Mouse (Mus musculus) lung, embryonic 16.5 days (tissue): Measurements from ENCODE around the gene Atp6v0a1. TPM values are rescaled to one million over a fixed set of nuclear protein-coding genes. Genes with fewer than 3 reads are reported as not detected.
A peak's percentile ranks its signal among the peaks of the same experiment; 100 is the strongest.

Experiments used
- ATAC-seq: fragments of 200-750 bp; cut with Nextera tagmentation; 2 replicates; pipeline ENCODE4 v1.8.0; 2017; ENCODE audit warnings: low read depth, mild to moderate bottlenecking, moderate library complexity
- H3K27ac ChIP-seq: fragments of 300-500 bp; sonication (generic); 2 replicates; pipeline ENCODE4 v1.5.1; 2014; ENCODE audit warnings: mild to moderate bottlenecking, control low read depth, low read length
- H3K27me3 ChIP-seq: fragments of 300-500 bp; sonication (generic); 2 replicates; pipeline ENCODE4 v1.6.1; 2014; ENCODE audit warnings: low read depth, low read length, mixed read lengths; ENCODE audit not compliant: control insufficient read depth, insufficient read depth
- H3K36me3 ChIP-seq: fragments of 300-500 bp; sonication (generic); 2 replicates; pipeline ENCODE4 v1.6.1; 2014; ENCODE audit warnings: low read length; ENCODE audit not compliant: control insufficient read depth, insufficient read depth
- H3K4me1 ChIP-seq: fragments of 300-500 bp; sonication (generic); replicated peaks from 2 replicates; pipeline ENCODE4 v1.6.1; 2014; ENCODE audit warnings: low read length, mixed read lengths; ENCODE audit not compliant: control insufficient read depth, insufficient read depth
- H3K4me2 ChIP-seq: fragments of 300-500 bp; sonication (generic); 2 replicates; pipeline ENCODE4 v1.6.1; 2014; ENCODE audit warnings: low read depth, low read length, control low read depth
- H3K4me3 ChIP-seq: fragments of 300-500 bp; sonication (generic); 2 replicates; pipeline ENCODE4 v1.5.1; 2014; ENCODE audit warnings: mild to moderate bottlenecking, low read length, control low read depth
- H3K9ac ChIP-seq: fragments of 300-500 bp; sonication (generic); 2 replicates; pipeline ENCODE4 v1.6.1; 2014; ENCODE audit warnings: low read length, control low read depth
- H3K9me3 ChIP-seq: fragments of 300-500 bp; sonication (generic); 2 replicates; pipeline ENCODE4 v1.6.1; 2016; ENCODE audit warnings: low read length; ENCODE audit not compliant: control insufficient read depth
- WGBS: fragments of 180-500 bp; shearing (Covaris S2); extraction: QIAGEN DNeasy Blood & Tissue Kit; methylation state at CpG from one replicate; pipeline ENCODE4 v1.1.7; 2014; 5-methylcytosine and 5-hydroxymethylcytosine counted together
- polyA plus RNA-seq: library from polyadenylated mRNA; unstranded; fragments of >200 nt; fragmentation: Nextera tagmentation; extraction: Ambion mirVana; gene quantifications from 2 replicates; pipeline ENCODE4 v1.2.1, GENCODE M21; 2015

Atp6v0a1 gene
- polyA plus RNA-seq, 1 experiment from 2014 or later, result 36.7 TPM

GRCm38 (mm10) chr11:101046440-101046839 is 37.2 kb downstream of the Atp6v0a1 start:
- Histone ChIP-seq H3K27ac (no peak overlapping the region), H3K4me2 (no peak overlapping the region), H3K4me3 (no peak overlapping the region), H3K36me3 (peaks cover 44% of the 10 kb centered on the region), H3K9me3 (no peaks in the 10 kb centered on the region), H3K27me3 (no peaks in the 10 kb centered on the region), H3K9ac (no peak overlapping the region), H3K4me1 (no peaks in the 10 kb centered on the region)
- 49% methylated on average over 9 of the region's 9 CpGs for WGBS
- no peak for ATAC-seq

GRCm38 (mm10) chr11:101047502-101047901 is 38.2 kb downstream of the Atp6v0a1 start:
- Histone ChIP-seq H3K4me1 (peaks cover 2% of the 10 kb centered on the region), H3K9ac (no peak overlapping the region), H3K27me3 (no peaks in the 10 kb centered on the region), H3K4me3 (no peak overlapping the region), H3K27ac (no peak overlapping the region), H3K4me2 (no peak overlapping the region), H3K9me3 (no peaks in the 10 kb centered on the region), H3K36me3 (peaks cover 40% of the 10 kb centered on the region)
- no peak for ATAC-seq
- WGBS, result 74% methylated on average over 3 of the region's 3 CpGs

- no peak for ATAC-seq
- peaks cover 2% of the 10 kb centered on the region; the same call in 1 of the 2 replicates for H3K9me3 ChIP-seq
- H3K4me1 ChIP-seq, result peaks cover 12% of the 10 kb centered on the region
- no peak overlapping the region for H3K9ac ChIP-seq
- 88% methylated on average over 9 of the region's 9 CpGs for WGBS
- no peaks in the 10 kb centered on the region for H3K27me3 ChIP-seq
- no peak overlapping the region for H3K4me2 ChIP-seq
- H3K27ac ChIP-seq, result no peak overlapping the region
- peaks cover 26% of the 10 kb centered on the region for H3K36me3 ChIP-seq
- no peak overlapping the region for H3K4me3 ChIP-seq
These were observed 41.1 kb downstream of the Atp6v0a1 start for GRCm38 (mm10) chr11:101050359-101050758.

- Histone ChIP-seq H3K27me3 (no peaks in the 10 kb centered on the region), H3K36me3 (peaks cover 24% of the 10 kb centered on the region), H3K27ac (no peak overlapping the region), H3K9me3 (peaks cover 2% of the 10 kb centered on the region; the same call in 1 of the 2 replicates), H3K4me2 (no peak overlapping the region), H3K9ac (no peak overlapping the region), H3K4me3 (no peak overlapping the region), H3K4me1 (peaks cover 18% of the 10 kb centered on the region)
- no peak for ATAC-seq
- WGBS, result 84% methylated on average over 6 of the region's 6 CpGs
These were observed 41.8 kb downstream of the Atp6v0a1 start for GRCm38 (mm10) chr11:101051051-101051493.

- no peak overlapping the region for H3K4me2 ChIP-seq
- peaks cover 20% of the 10 kb centered on the region for H3K36me3 ChIP-seq
- no peak overlapping the region for H3K9ac ChIP-seq
- H3K27me3 ChIP-seq, result no peaks in the 10 kb centered on the region
- peaks cover 2% of the 10 kb centered on the region; the same call in 1 of the 2 replicates for H3K9me3 ChIP-seq
- no peak for ATAC-seq
- 76% methylated on average over 8 of the region's 8 CpGs for WGBS
- H3K4me1 ChIP-seq, result peaks cover 23% of the 10 kb centered on the region
- no peak overlapping the region for H3K27ac ChIP-seq
- H3K4me3 ChIP-seq, result no peak overlapping the region
These were observed 42.4 kb downstream of the Atp6v0a1 start for GRCm38 (mm10) chr11:101051617-101052016.

- Histone ChIP-seq H3K4me2 (no peak overlapping the region), H3K27ac (peak overlapping the region; percentile 73), H3K9me3 (peaks cover 2% of the 10 kb centered on the region; the same call in 1 of the 2 replicates), H3K4me1 (peaks cover 36% of the 10 kb centered on the region), H3K27me3 (no peaks in the 10 kb centered on the region), H3K4me3 (no peak overlapping the region), H3K9ac (peak overlapping the region; percentile 36; the same call in 1 of the 2 replicates), H3K36me3 (peaks cover 20% of the 10 kb centered on the region)
- ATAC-seq, result no peak
- WGBS, result 72% methylated on average over 10 of the region's 10 CpGs
These were observed 43.7 kb downstream of the Atp6v0a1 start for GRCm38 (mm10) chr11:101052751-101053473.

GRCm38 (mm10) chr11:101053974-101054373 is 44.7 kb downstream of the Atp6v0a1 start:
- no peak for ATAC-seq
- Histone ChIP-seq H3K27me3 (no peaks in the 10 kb centered on the region), H3K9ac (no peak overlapping the region), H3K4me1 (peaks cover 46% of the 10 kb centered on the region), H3K9me3 (peaks cover 2% of the 10 kb centered on the region; the same call in 1 of the 2 replicates), H3K4me3 (no peak overlapping the region), H3K27ac (no peak overlapping the region), H3K36me3 (peaks cover 16% of the 10 kb centered on the region), H3K4me2 (no peak overlapping the region)
- 96% methylated on average over 1 of the region's 1 CpGs for WGBS

GRCm38 (mm10) chr11:101055418-101055817 is 46.2 kb downstream of the Atp6v0a1 start:
- H3K4me1 ChIP-seq, result peaks cover 59% of the 10 kb centered on the region
- no peak for ATAC-seq
- H3K4me3 ChIP-seq, result no peak overlapping the region
- peak overlapping the region; percentile 95 for H3K27ac ChIP-seq
- H3K9me3 ChIP-seq, result peaks cover 2% of the 10 kb centered on the region; the same call in 1 of the 2 replicates
- 58% methylated on average over 14 of the region's 14 CpGs for WGBS
- peaks cover 10% of the 10 kb centered on the region for H3K36me3 ChIP-seq
- no peak overlapping the region for H3K4me2 ChIP-seq
- no peaks in the 10 kb centered on the region for H3K27me3 ChIP-seq
- no peak overlapping the region for H3K9ac ChIP-seq

- H3K4me2 ChIP-seq, result peak overlapping the region; percentile 26
- peak overlapping the region; percentile 52 for H3K9ac ChIP-seq
These were observed 47.6 kb downstream of the Atp6v0a1 start for GRCm38 (mm10) chr11:101056885-101057284.

More at GRCm38 (mm10) chr11:101056885-101057284, 47.6 kb downstream of the Atp6v0a1 start:
- peaks cover 68% of the 10 kb centered on the region for H3K4me1 ChIP-seq
- peak overlapping the region; percentile 95 for H3K27ac ChIP-seq
- no peak overlapping the region for H3K4me3 ChIP-seq
- 13% methylated on average over 8 of the region's 8 CpGs for WGBS
- H3K9me3 ChIP-seq, result peaks cover 2% of the 10 kb centered on the region; the same call in 1 of the 2 replicates
- peak; percentile 91 for ATAC-seq
- no peaks in the 10 kb centered on the region for H3K27me3 ChIP-seq
- H3K36me3 ChIP-seq, result peaks cover 6% of the 10 kb centered on the region
